Mouse (Mus musculus): Measurements from ENCODE around the gene Btbd2. TPM values are rescaled to one million over a fixed set of nuclear protein-coding genes. Genes with fewer than 3 reads are reported as not detected.
A peak's percentile ranks its signal among the peaks of the same experiment; 100 is the strongest.
"Not testable (repeated sequence)": the region's sequence is repeated elsewhere in the genome, so short reads cannot be mapped to it uniquely, and the experiment has no call there.

Gene Btbd2
- polyA plus RNA-seq, 1 experiment = 18.9 TPM

GRCm38 (mm10) chr10:80655406-80656129 lies 1.3 kb downstream of the Btbd2 start:
- no peak for TF ChIP-seq POLR2A (IDR thresholded peaks at IDR 0.05; ENCODE audit: control insufficient read depth, low read depth, low read length)
- no peak for TF ChIP-seq CTCF (IDR thresholded peaks at IDR 0.05; ENCODE audit: control insufficient read depth, insufficient read depth, insufficient replicate concordance, low read depth, low read length)
- Histone ChIP-seq H3K4me1 (ENCODE audit: control insufficient read depth, insufficient read depth, low read length) (peaks cover 21% of the 10 kb centered on the region), H3K27ac (ENCODE audit: control insufficient read depth, insufficient read depth, low read depth, low read length) (peak overlapping the region; percentile 22; the same call in 1 of the 2 replicates), H3K27me3 (ENCODE audit: control insufficient read depth, insufficient read depth, low read length) (no peaks in the 10 kb centered on the region), H3K4me3 (ENCODE audit: control insufficient read depth, low read depth, low read length) (peak overlapping the region; percentile 90), H3K36me3 (ENCODE audit: control insufficient read depth, insufficient read depth, low read length) (no peaks in the 10 kb centered on the region)

DNA sequence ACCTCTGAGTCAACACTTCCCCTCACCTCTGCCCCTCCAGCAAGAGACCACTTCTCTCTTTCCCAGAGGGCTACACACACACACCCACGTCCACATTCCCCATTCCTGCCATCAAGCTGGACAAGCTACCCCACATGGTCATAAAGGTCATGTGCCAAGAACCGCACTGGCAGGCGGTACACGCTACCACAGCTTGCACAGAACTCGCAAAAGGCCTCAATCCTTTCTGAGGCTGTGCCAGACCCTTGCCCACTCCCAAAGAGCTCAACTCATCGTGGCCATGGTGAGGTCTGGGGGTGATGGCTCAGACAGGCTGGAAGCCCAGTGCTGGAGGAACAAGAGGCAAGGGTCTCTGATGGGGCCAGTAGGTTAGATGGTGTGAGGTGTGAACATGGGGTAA lies 2.0 kb downstream of the Btbd2 start:
- TF ChIP-seq POLR2A (IDR thresholded peaks at IDR 0.05; ENCODE audit: control insufficient read depth, low read depth, low read length) (no peak), CTCF (IDR thresholded peaks at IDR 0.05; ENCODE audit: control insufficient read depth, insufficient read depth, insufficient replicate concordance, low read depth, low read length) (no peak)

GRCm38 (mm10) chr10:80653156-80653720 lies 3.6 kb downstream of the Btbd2 start:
- peaks cover 19% of the 10 kb centered on the region for H3K4me1 ChIP-seq (ENCODE audit: control insufficient read depth, insufficient read depth, low read length)
- no peak overlapping the region for H3K4me3 ChIP-seq (ENCODE audit: control insufficient read depth, low read depth, low read length)
- H3K36me3 ChIP-seq (ENCODE audit: control insufficient read depth, insufficient read depth, low read length) = no peaks in the 10 kb centered on the region
- TF ChIP-seq CTCF (IDR thresholded peaks at IDR 0.05; ENCODE audit: control insufficient read depth, insufficient read depth, insufficient replicate concordance, low read depth, low read length) (no peak), POLR2A (IDR thresholded peaks at IDR 0.05; ENCODE audit: control insufficient read depth, low read depth, low read length) (no peak)
- H3K27ac ChIP-seq (ENCODE audit: control insufficient read depth, insufficient read depth, low read depth, low read length) = no peak overlapping the region
- H3K27me3 ChIP-seq (ENCODE audit: control insufficient read depth, insufficient read depth, low read length) = no peaks in the 10 kb centered on the region

More for the DNA sequence above, 2.0 kb downstream of the Btbd2 start:
- Histone ChIP-seq H3K36me3 (ENCODE audit: control insufficient read depth, insufficient read depth, low read length) (no peaks in the 10 kb centered on the region), H3K4me1 (ENCODE audit: control insufficient read depth, insufficient read depth, low read length) (peaks cover 21% of the 10 kb centered on the region), H3K4me3 (ENCODE audit: control insufficient read depth, low read depth, low read length) (no peak overlapping the region), H3K27ac (ENCODE audit: control insufficient read depth, insufficient read depth, low read depth, low read length) (no peak overlapping the region), H3K27me3 (ENCODE audit: control insufficient read depth, insufficient read depth, low read length) (no peaks in the 10 kb centered on the region)

GRCm38 (mm10) chr10:80650392-80650791 lies 6.5 kb downstream of the Btbd2 start:
- no peak overlapping the region for H3K27ac ChIP-seq (ENCODE audit: control insufficient read depth, insufficient read depth, low read depth, low read length)
- no peaks in the 10 kb centered on the region for H3K36me3 ChIP-seq (ENCODE audit: control insufficient read depth, insufficient read depth, low read length)
- no peak overlapping the region for H3K4me3 ChIP-seq (ENCODE audit: control insufficient read depth, low read depth, low read length)
- TF ChIP-seq CTCF (IDR thresholded peaks at IDR 0.05; ENCODE audit: control insufficient read depth, insufficient read depth, insufficient replicate concordance, low read depth, low read length) (no peak), POLR2A (IDR thresholded peaks at IDR 0.05; ENCODE audit: control insufficient read depth, low read depth, low read length) (no peak)
- no peaks in the 10 kb centered on the region for H3K27me3 ChIP-seq (ENCODE audit: control insufficient read depth, insufficient read depth, low read length)
- H3K4me1 ChIP-seq (ENCODE audit: control insufficient read depth, insufficient read depth, low read length) = peaks cover 4% of the 10 kb centered on the region

- H3K4me1 ChIP-seq (ENCODE audit: control insufficient read depth, insufficient read depth, low read length); H3K36me3 ChIP-seq (ENCODE audit: control insufficient read depth, insufficient read depth, low read length); H3K27me3 ChIP-seq (ENCODE audit: control insufficient read depth, insufficient read depth, low read length); H3K27ac ChIP-seq (ENCODE audit: control insufficient read depth, insufficient read depth, low read depth, low read length); H3K4me3 ChIP-seq (ENCODE audit: control insufficient read depth, low read depth, low read length): not testable (repeated sequence)
Measured at GRCm38 (mm10) chr10:80649910-80650309, 7.0 kb downstream of the Btbd2 start.

GRCm38 (mm10) chr10:80646936-80647335 lies 9.9 kb downstream of the Btbd2 start:
- peaks cover 13% of the 10 kb centered on the region for H3K4me1 ChIP-seq (ENCODE audit: control insufficient read depth, insufficient read depth, low read length)
- no peaks in the 10 kb centered on the region for H3K27me3 ChIP-seq (ENCODE audit: control insufficient read depth, insufficient read depth, low read length)
- H3K36me3 ChIP-seq (ENCODE audit: control insufficient read depth, insufficient read depth, low read length) = no peaks in the 10 kb centered on the region
- no peak overlapping the region for H3K4me3 ChIP-seq (ENCODE audit: control insufficient read depth, low read depth, low read length)
- H3K27ac ChIP-seq (ENCODE audit: control insufficient read depth, insufficient read depth, low read depth, low read length) = no peak overlapping the region
- TF ChIP-seq POLR2A (IDR thresholded peaks at IDR 0.05; ENCODE audit: control insufficient read depth, low read depth, low read length) (no peak), CTCF (IDR thresholded peaks at IDR 0.05; ENCODE audit: control insufficient read depth, insufficient read depth, insufficient replicate concordance, low read depth, low read length) (no peak)

GRCm38 (mm10) chr10:80635345-80635744 lies 21.5 kb downstream of the Btbd2 start:
- Histone ChIP-seq H3K36me3 (ENCODE audit: control insufficient read depth, insufficient read depth, low read length) (no peaks in the 10 kb centered on the region), H3K4me1 (ENCODE audit: control insufficient read depth, insufficient read depth, low read length) (no peaks in the 10 kb centered on the region; the same call in 1 of the 2 replicates), H3K27ac (ENCODE audit: control insufficient read depth, insufficient read depth, low read depth, low read length) (no peak overlapping the region), H3K27me3 (ENCODE audit: control insufficient read depth, insufficient read depth, low read length) (no peaks in the 10 kb centered on the region), H3K4me3 (ENCODE audit: control insufficient read depth, low read depth, low read length) (no peak overlapping the region)
- no peak for TF ChIP-seq CTCF (IDR thresholded peaks at IDR 0.05; ENCODE audit: control insufficient read depth, insufficient read depth, insufficient replicate concordance, low read depth, low read length)
- TF ChIP-seq POLR2A (IDR thresholded peaks at IDR 0.05; ENCODE audit: control insufficient read depth, low read depth, low read length) = no peak

Data from testis, adult 2 months (tissue).